Mouse (Mus musculus): ENCODE measurements around the gene Shld1. TPM values are rescaled to one million over a fixed set of nuclear protein-coding genes. Genes with fewer than 3 reads are reported as not detected.

Gene Shld1
- 22.2 and 23.5 TPM in 2 replicates for polyA plus RNA-seq (2015; fragmentation: Nextera tagmentation; extraction: Ambion mirVana)

- H3K4me1 ChIP-seq (replicated peaks): peaks cover 15% of the 10 kb centered on the region
- peak within 1 kb of the TSS; percentile 58 for H3K4me3 ChIP-seq (replicated peaks)
- H3K9me3 ChIP-seq: no peaks in the 10 kb centered on the region
- H3K27me3 ChIP-seq: no peaks in the 10 kb centered on the region
- peak within 1 kb of the TSS; percentile 50 for H3K4me2 ChIP-seq (replicated peaks)
- peak within 1 kb of the TSS; percentile 85 for H3K27ac ChIP-seq
- WGBS: 11% methylated on average over 33 of the region's 33 CpGs
- H3K9ac ChIP-seq (replicated peaks): peak within 1 kb of the TSS; percentile 66
- peak; percentile 93 for ATAC-seq
- no peaks in the 10 kb centered on the region for H3K36me3 ChIP-seq
These were observed at the start of gene Shld1 for GRCm38 (mm10) chr2:132686756-132687737. Gene Shld1, plus strand, starts transcription at chr2:132686931.

- Histone ChIP-seq H3K36me3 (no peaks in the 10 kb centered on the region), H3K4me1 (replicated peaks) (no peaks in the 10 kb centered on the region), H3K4me2 (replicated peaks) (no peak overlapping the region), H3K9me3 (no peaks in the 10 kb centered on the region), H3K4me3 (replicated peaks) (no peak overlapping the region), H3K27me3 (no peaks in the 10 kb centered on the region), H3K9ac (replicated peaks) (no peak overlapping the region), H3K27ac (no peak overlapping the region)
- WGBS: 94% methylated on average over 6 of the region's 6 CpGs
- no peak for ATAC-seq
These were observed 48.4 kb upstream of the Shld1 start for GRCm38 (mm10) chr2:132638306-132638705.

- WGBS: 90% methylated on average over 7 of the region's 7 CpGs
- Histone ChIP-seq H3K4me2 (replicated peaks) (no peak overlapping the region), H3K9ac (replicated peaks) (no peak overlapping the region), H3K9me3 (no peaks in the 10 kb centered on the region), H3K36me3 (no peaks in the 10 kb centered on the region), H3K4me3 (replicated peaks) (no peak overlapping the region), H3K4me1 (replicated peaks) (no peaks in the 10 kb centered on the region), H3K27ac (no peak overlapping the region), H3K27me3 (no peaks in the 10 kb centered on the region)
- no peak for ATAC-seq
These were observed 47.4 kb upstream of the Shld1 start for GRCm38 (mm10) chr2:132639337-132639736.

- no peaks in the 10 kb centered on the region for H3K36me3 ChIP-seq
- no peaks in the 10 kb centered on the region for H3K27me3 ChIP-seq
- no peak overlapping the region for H3K9ac ChIP-seq (replicated peaks)
- no peak overlapping the region for H3K4me2 ChIP-seq (replicated peaks)
- no peaks in the 10 kb centered on the region for H3K9me3 ChIP-seq
- no peak overlapping the region for H3K4me3 ChIP-seq (replicated peaks)
- H3K27ac ChIP-seq: no peak overlapping the region
- no peak for ATAC-seq
- 71% methylated on average over 3 of the region's 3 CpGs for WGBS
- H3K4me1 ChIP-seq (replicated peaks): no peaks in the 10 kb centered on the region
These were observed 45.5 kb upstream of the Shld1 start for GRCm38 (mm10) chr2:132641196-132641595.

- 85% methylated on average over 4 of the region's 4 CpGs for WGBS
- Histone ChIP-seq H3K4me3 (replicated peaks) (no peak overlapping the region), H3K27ac (no peak overlapping the region), H3K9ac (replicated peaks) (no peak overlapping the region), H3K4me2 (replicated peaks) (no peak overlapping the region), H3K4me1 (replicated peaks) (no peaks in the 10 kb centered on the region), H3K27me3 (no peaks in the 10 kb centered on the region), H3K36me3 (no peaks in the 10 kb centered on the region), H3K9me3 (no peaks in the 10 kb centered on the region)
- ATAC-seq: no peak
These were observed 43.6 kb upstream of the Shld1 start for GRCm38 (mm10) chr2:132643161-132643560.

- Histone ChIP-seq H3K9ac (replicated peaks) (no peak overlapping the region), H3K36me3 (no peaks in the 10 kb centered on the region), H3K27ac (no peak overlapping the region), H3K4me2 (replicated peaks) (no peak overlapping the region), H3K4me3 (replicated peaks) (no peak overlapping the region), H3K4me1 (replicated peaks) (no peaks in the 10 kb centered on the region), H3K9me3 (no peaks in the 10 kb centered on the region), H3K27me3 (no peaks in the 10 kb centered on the region)
- WGBS: 68% methylated on average over 17 of the region's 17 CpGs
- no peak for ATAC-seq
These were observed 39.6 kb upstream of the Shld1 start for GRCm38 (mm10) chr2:132646856-132647745.

GRCm38 (mm10) chr2:132649352-132649870, 37.3 kb upstream of the Shld1 start:
- no peaks in the 10 kb centered on the region for H3K27me3 ChIP-seq
- H3K9me3 ChIP-seq: no peaks in the 10 kb centered on the region
- 95% methylated on average over 10 of the region's 10 CpGs for WGBS
- H3K4me3 ChIP-seq (replicated peaks): no peak overlapping the region
- H3K4me1 ChIP-seq (replicated peaks): peaks cover 6% of the 10 kb centered on the region; the same call in 1 of the 2 replicates
- no peak for ATAC-seq
- H3K36me3 ChIP-seq: no peaks in the 10 kb centered on the region
- no peak overlapping the region for H3K9ac ChIP-seq (replicated peaks)
- H3K4me2 ChIP-seq (replicated peaks): no peak overlapping the region
- no peak overlapping the region for H3K27ac ChIP-seq

GRCm38 (mm10) chr2:132650546-132650945, 36.2 kb upstream of the Shld1 start:
- no peak overlapping the region for H3K9ac ChIP-seq (replicated peaks)
- H3K4me2 ChIP-seq (replicated peaks): no peak overlapping the region
- H3K27ac ChIP-seq: no peak overlapping the region
- no peak for ATAC-seq
- H3K36me3 ChIP-seq: no peaks in the 10 kb centered on the region
- H3K4me3 ChIP-seq (replicated peaks): no peak overlapping the region
- H3K27me3 ChIP-seq: no peaks in the 10 kb centered on the region
- 87% methylated on average over 2 of the region's 2 CpGs for WGBS
- H3K4me1 ChIP-seq (replicated peaks): peaks cover 6% of the 10 kb centered on the region; the same call in 1 of the 2 replicates
- H3K9me3 ChIP-seq: no peaks in the 10 kb centered on the region

- Histone ChIP-seq H3K9me3 (no peaks in the 10 kb centered on the region), H3K27ac (no peak overlapping the region), H3K9ac (replicated peaks) (no peak overlapping the region), H3K27me3 (no peaks in the 10 kb centered on the region), H3K4me1 (replicated peaks) (peaks cover 6% of the 10 kb centered on the region; the same call in 1 of the 2 replicates), H3K36me3 (no peaks in the 10 kb centered on the region), H3K4me2 (replicated peaks) (no peak overlapping the region), H3K4me3 (replicated peaks) (no peak overlapping the region)
- WGBS: 59% methylated on average over 10 of the region's 10 CpGs
- no peak for ATAC-seq
These were observed 34.3 kb upstream of the Shld1 start for GRCm38 (mm10) chr2:132652476-132652875.

- no peak for ATAC-seq
- no peaks in the 10 kb centered on the region for H3K27me3 ChIP-seq
- H3K27ac ChIP-seq: no peak overlapping the region
- H3K9ac ChIP-seq (replicated peaks): no peak overlapping the region
- no peak overlapping the region for H3K4me3 ChIP-seq (replicated peaks)
- H3K36me3 ChIP-seq: no peaks in the 10 kb centered on the region
- H3K4me1 ChIP-seq (replicated peaks): peaks cover 6% of the 10 kb centered on the region; the same call in 1 of the 2 replicates
- H3K4me2 ChIP-seq (replicated peaks): no peak overlapping the region
- H3K9me3 ChIP-seq: no peaks in the 10 kb centered on the region
- WGBS: 82% methylated on average over 6 of the region's 6 CpGs
These were observed 31.8 kb upstream of the Shld1 start for GRCm38 (mm10) chr2:132654834-132655495.

GRCm38 (mm10) chr2:132657186-132657585, 29.5 kb upstream of the Shld1 start:
- H3K36me3 ChIP-seq: no peaks in the 10 kb centered on the region
- no peaks in the 10 kb centered on the region for H3K27me3 ChIP-seq
- no peak overlapping the region for H3K4me3 ChIP-seq (replicated peaks)
- H3K4me2 ChIP-seq (replicated peaks): no peak overlapping the region
- H3K27ac ChIP-seq: no peak overlapping the region
- WGBS: 91% methylated on average over 2 of the region's 2 CpGs
- no peaks in the 10 kb centered on the region for H3K9me3 ChIP-seq
- H3K9ac ChIP-seq (replicated peaks): no peak overlapping the region
- peaks cover 5% of the 10 kb centered on the region; the same call in 1 of the 2 replicates for H3K4me1 ChIP-seq (replicated peaks)
- no peak for ATAC-seq

Data from midbrain, embryonic 13.5 days (tissue).